Mouse (Mus musculus): ENCODE data around the gene Glycam1. TPM values are rescaled to one million over a fixed set of nuclear protein-coding genes. Genes with fewer than 3 reads are reported as not detected.
"Not testable (repeated sequence)": the region's sequence is repeated elsewhere in the genome, so short reads cannot be mapped to it uniquely, and the experiment has no call there.

Glycam1 gene
- total RNA-seq (2017): not detected in 2 replicates

DNA sequence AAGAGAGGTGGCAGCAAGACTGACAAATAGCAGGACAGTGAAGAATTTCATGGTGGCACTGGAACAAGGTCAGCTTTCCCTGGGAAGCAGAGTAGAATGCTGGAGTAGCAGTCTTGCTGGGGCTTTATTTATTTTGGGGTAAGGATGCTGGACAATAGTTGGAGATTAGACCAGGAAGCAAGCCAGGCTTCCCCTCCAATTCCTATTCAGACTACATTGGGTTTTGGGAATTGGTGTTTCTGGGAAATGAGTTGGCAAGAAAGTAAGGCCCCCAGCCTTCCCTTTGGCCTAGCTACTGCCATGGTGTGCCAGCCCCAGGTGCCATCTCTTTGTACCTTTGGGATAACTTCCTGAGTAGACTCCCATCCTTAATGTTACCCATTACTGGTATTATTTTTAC is at the start of gene Glycam1:
Gene Glycam1, minus strand, starts transcription at position 101 of the 400 bp plus-strand sequence.
- ATAC-seq (replicated peaks in 1 of 2; ENCODE audit: insufficient read depth in 1 of 2, low FRiP score in 2 of 2, low TSS enrichment in 1 of 2, low read depth in 1 of 2, poor library complexity in 2 of 2, severe bottlenecking in 2 of 2): no peak

DNA sequence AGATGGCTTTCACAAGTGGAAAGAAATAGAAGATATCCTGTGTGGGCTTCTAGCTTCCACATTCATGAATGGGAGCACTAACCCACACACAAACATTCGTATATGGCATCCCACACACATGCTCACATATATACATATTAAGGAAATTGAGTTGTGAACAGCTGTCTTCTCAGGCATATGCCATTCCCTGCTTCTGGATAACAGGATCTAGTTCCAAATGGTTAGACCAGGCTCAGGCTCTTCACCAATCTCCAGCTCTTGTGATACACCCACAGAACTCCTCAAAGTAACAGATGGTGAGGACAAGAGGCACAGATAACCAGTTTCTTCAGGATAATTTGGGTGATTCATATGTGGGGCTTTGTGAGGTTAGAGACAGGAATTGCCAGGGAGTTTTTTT is 39.6 kb upstream of the Glycam1 start:
- ATAC-seq (replicated peaks in 1 of 2; ENCODE audit: insufficient read depth in 1 of 2, low FRiP score in 2 of 2, low TSS enrichment in 1 of 2, low read depth in 1 of 2, poor library complexity in 2 of 2, severe bottlenecking in 2 of 2): no peak

DNA sequence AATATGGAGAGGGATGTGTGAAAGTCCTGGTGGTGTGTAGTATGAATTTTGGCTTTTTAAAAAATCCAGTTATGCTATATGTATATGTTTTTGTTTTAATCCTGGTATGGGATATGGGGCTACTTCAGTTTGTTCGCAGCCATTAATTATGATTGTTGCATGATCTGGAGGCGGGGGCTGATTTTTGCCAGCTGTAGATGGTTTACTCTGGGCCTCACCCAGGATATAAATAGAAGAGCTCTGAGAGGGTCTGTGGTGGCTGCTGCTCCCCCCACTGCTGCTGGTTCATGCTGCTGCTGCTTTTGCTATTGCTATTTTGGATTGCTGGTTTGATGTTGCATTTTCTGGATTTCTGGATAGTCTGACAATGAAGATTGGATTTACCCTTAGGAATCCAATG is 25.9 kb upstream of the Glycam1 start:
- no peak for ATAC-seq (replicated peaks in 1 of 2; ENCODE audit: insufficient read depth in 1 of 2, low FRiP score in 2 of 2, low TSS enrichment in 1 of 2, low read depth in 1 of 2, poor library complexity in 2 of 2, severe bottlenecking in 2 of 2)

DNA sequence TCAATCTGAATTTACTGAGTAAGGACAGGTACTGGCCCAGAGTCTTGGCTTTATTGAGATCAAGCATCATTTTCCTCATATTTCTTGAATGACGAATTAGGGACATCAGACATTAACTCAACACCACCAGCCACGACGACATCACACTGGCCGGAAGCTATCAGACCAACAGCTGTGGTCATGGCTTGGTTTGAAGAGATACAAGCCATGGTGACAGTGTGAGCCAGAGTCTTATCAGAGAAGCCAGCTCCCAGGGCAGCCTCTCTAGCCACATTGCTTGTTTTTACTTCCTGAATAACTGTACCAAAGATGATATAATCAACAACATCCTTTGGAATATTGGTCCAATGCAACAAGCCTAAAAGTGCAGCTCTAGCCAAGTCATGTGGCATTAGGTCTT is 22.9 kb upstream of the Glycam1 start:
- not testable (repeated sequence) for ATAC-seq (replicated peaks in 1 of 2; ENCODE audit: insufficient read depth in 1 of 2, low FRiP score in 2 of 2, low TSS enrichment in 1 of 2, low read depth in 1 of 2, poor library complexity in 2 of 2, severe bottlenecking in 2 of 2)

DNA sequence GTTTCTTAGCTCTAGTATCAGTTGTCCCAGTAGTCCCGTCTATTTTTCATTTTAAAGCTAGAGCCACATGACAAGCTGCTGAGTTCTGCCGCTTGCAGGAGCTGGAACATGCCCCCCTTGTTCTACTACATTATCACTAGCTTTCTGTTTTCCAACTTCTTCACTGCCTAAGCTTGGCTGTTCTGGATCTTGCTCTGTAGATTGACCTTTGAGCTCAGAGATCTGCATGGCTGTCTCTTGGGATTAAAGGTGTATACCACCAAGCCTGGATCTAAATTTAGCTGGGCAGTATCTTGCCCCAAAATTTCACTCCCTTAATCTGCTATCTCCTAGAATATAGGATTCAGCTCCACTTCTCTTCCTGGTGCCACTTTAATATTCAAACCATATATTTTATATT is 21.0 kb upstream of the Glycam1 start:
- ATAC-seq (replicated peaks in 1 of 2; ENCODE audit: insufficient read depth in 1 of 2, low FRiP score in 2 of 2, low TSS enrichment in 1 of 2, low read depth in 1 of 2, poor library complexity in 2 of 2, severe bottlenecking in 2 of 2): no peak

DNA sequence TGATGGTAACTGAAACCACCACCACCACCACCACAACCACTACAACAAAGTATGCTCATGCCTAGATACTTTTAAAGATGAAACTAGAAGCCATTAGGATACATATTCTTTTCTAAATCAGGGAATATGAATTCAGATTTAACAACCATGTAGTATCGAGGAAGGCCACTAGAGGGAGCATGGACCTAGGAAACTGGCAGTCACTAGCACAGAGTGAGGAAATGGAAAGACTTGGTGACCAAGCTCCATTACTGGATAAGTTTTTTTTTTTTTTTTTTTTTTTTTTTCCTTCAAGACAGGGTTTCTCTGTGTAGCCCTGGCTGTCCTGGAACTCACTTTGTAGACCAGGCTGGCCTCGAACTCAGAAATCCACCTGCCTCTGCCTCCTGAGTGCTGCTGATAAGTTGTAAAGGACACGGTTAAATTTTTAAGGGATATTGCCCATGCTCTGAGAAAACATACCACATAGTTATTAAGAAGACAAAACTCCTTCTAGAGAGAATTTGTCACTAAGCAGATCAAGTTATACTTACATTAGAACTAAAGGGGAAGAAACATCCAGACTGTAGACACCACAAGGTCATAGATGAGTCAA is 12.7 kb downstream of the Glycam1 start:
- peak; percentile 62 to 75; a peak in 2 of 4 replicates for ATAC-seq (replicated peaks in 1 of 2; ENCODE audit: insufficient read depth in 1 of 2, low FRiP score in 2 of 2, low TSS enrichment in 1 of 2, low read depth in 1 of 2, poor library complexity in 2 of 2, severe bottlenecking in 2 of 2)

DNA sequence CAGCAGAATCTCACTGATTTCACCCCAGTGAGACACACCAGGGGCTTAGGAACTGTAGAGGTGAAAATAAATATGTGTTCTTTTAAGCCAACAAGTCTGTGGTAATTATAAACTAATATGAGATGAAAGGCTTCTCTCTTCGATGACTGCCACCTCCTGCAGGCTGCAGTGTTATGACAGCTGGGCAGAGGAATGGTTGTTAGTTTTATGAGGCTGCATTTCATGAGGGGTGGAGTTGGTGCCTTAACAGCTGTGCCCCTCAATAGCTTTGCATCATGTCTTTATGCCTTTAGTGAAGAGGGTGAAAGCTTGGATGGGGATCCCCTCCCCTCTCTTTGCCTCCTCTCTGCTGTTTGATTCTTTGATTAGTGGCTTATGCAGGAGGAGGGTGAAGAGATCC is 13.8 kb downstream of the Glycam1 start:
- ATAC-seq (replicated peaks in 1 of 2; ENCODE audit: insufficient read depth in 1 of 2, low FRiP score in 2 of 2, low TSS enrichment in 1 of 2, low read depth in 1 of 2, poor library complexity in 2 of 2, severe bottlenecking in 2 of 2): no peak

DNA sequence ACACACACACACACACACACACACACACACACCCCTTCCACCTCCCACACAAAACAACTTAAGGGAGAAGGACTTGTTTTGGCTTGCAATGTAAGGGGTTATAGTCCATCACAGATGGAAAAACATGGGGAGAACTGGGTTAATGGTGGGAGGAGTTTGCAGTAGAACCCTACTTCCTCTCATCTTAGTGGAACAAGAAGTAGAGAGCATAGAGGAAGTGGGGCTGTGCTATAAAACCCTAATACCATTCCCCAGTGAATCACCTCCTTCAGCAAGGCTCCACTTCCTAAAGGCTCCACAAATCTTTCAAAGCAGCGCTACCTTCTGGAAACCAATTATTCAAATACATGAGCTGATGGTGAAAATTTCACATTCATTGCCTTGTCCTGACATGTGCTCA is 15.4 kb downstream of the Glycam1 start:
- ATAC-seq (replicated peaks in 1 of 2; ENCODE audit: insufficient read depth in 1 of 2, low FRiP score in 2 of 2, low TSS enrichment in 1 of 2, low read depth in 1 of 2, poor library complexity in 2 of 2, severe bottlenecking in 2 of 2): 0 out of 4 replicates have a peak, but pooled peaks of 1 of the 2 experiments have one; percentile 32

DNA sequence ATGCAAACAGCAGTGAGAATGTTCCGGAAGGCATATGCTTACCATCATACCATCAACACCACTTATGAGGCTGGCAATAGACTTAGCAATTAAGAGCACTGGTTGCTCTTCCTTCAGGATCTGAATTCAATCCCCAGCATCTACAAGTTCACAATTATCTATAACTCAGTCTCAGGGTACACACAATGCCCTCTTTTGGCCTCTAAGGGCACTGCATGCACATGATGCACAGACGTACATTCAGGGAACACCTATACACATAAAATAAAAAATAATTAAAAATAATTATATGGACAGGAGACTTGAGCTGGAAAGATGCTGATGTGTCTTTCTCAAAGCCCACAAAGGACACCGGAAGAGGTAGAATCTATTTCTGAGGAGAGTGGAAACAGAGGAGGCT is 16.9 kb downstream of the Glycam1 start:
- no peak for ATAC-seq (replicated peaks in 1 of 2; ENCODE audit: insufficient read depth in 1 of 2, low FRiP score in 2 of 2, low TSS enrichment in 1 of 2, low read depth in 1 of 2, poor library complexity in 2 of 2, severe bottlenecking in 2 of 2)

DNA sequence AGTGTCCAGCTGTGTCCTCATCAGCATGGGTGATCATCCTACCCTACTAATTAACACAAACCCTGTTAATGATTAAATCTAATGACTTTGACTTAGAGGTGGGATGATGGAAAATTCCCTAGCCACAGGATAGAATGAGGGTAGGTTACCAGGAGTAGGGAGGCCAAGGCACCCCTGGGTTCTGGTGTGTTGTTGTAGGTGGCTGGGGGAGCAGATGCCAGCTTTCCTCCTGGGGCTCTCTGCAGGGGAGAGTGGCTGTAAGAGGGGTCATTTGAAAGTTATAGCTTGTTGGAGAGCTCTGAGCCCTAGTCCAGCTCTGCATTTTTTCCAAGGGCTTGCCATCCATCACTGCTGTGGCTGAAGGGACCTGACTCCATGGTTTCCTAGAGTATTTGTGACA is 22.4 kb downstream of the Glycam1 start:
- ATAC-seq (replicated peaks in 1 of 2; ENCODE audit: insufficient read depth in 1 of 2, low FRiP score in 2 of 2, low TSS enrichment in 1 of 2, low read depth in 1 of 2, poor library complexity in 2 of 2, severe bottlenecking in 2 of 2): no peak

DNA sequence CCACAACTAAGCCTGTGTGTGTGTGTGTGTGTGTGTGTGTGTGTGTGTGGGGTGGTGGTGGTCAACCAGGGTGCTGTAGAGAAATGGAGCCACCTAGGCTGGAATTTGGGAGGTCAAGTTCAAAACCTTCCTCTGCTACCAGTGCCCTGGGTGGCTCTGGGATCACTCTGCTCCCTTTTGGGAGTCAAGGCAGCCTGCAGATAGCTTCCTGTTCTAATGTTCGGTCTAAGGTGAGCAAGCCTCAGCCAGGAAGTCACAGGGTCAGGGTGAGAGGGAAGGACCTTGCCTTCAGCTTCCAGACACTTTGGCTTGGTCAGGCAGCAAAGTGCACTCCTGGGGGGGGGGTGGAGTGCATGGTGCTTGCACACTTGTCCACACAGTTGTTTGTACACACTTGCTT is 24.2 kb downstream of the Glycam1 start:
- no peak for ATAC-seq (replicated peaks in 1 of 2; ENCODE audit: insufficient read depth in 1 of 2, low FRiP score in 2 of 2, low TSS enrichment in 1 of 2, low read depth in 1 of 2, poor library complexity in 2 of 2, severe bottlenecking in 2 of 2)

DNA sequence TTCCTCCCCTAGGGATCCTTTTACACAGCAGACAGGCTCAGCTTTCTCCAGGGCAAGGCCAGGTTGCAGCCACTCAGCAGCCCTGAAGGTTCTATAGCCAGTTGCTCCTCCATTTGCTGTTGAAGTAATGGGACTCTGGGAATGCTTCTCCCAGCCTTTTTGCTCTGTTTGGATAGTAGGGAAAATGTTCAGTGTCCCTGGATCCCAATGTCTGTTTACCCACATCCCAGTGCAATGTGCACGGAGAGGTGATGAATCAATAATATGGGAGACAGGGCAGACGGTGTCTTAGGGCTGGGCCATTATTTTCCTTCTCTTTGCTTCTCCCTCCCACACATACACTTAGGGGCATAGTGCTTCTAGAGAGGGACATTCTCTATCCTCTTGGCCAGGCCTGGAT is 25.6 kb downstream of the Glycam1 start:
- ATAC-seq (replicated peaks in 1 of 2; ENCODE audit: insufficient read depth in 1 of 2, low FRiP score in 2 of 2, low TSS enrichment in 1 of 2, low read depth in 1 of 2, poor library complexity in 2 of 2, severe bottlenecking in 2 of 2): no peak

DNA sequence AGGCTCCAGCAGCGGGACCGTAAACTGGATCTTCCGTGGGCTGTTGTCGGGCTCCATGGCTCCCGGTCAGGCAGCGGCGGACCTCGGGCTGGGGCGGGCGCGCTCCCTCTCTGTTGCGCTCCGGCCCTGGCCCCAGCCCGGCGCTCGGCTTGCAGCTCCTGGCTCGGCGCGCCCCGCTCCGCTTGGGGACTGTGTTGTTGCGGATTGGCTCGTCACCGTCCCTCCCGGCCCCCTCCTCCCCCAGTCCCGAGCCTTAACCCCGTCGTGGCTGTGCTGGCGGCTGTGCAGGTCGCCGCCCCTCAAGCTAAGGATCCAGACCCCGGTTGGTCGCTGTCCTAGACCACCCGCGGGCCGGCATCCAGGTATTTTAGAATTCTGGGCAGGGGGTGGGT is 27.1 kb downstream of the Glycam1 start, which contains the start of gene Ppp1r1a:
Gene Ppp1r1a, minus strand, starts transcription at position 182 of the 392 bp plus-strand sequence.
- ATAC-seq (replicated peaks in 1 of 2; ENCODE audit: insufficient read depth in 1 of 2, low FRiP score in 2 of 2, low TSS enrichment in 1 of 2, low read depth in 1 of 2, poor library complexity in 2 of 2, severe bottlenecking in 2 of 2): peak in 1 of 2 experiments; percentile 21; a peak in 1 of 4 replicates

DNA sequence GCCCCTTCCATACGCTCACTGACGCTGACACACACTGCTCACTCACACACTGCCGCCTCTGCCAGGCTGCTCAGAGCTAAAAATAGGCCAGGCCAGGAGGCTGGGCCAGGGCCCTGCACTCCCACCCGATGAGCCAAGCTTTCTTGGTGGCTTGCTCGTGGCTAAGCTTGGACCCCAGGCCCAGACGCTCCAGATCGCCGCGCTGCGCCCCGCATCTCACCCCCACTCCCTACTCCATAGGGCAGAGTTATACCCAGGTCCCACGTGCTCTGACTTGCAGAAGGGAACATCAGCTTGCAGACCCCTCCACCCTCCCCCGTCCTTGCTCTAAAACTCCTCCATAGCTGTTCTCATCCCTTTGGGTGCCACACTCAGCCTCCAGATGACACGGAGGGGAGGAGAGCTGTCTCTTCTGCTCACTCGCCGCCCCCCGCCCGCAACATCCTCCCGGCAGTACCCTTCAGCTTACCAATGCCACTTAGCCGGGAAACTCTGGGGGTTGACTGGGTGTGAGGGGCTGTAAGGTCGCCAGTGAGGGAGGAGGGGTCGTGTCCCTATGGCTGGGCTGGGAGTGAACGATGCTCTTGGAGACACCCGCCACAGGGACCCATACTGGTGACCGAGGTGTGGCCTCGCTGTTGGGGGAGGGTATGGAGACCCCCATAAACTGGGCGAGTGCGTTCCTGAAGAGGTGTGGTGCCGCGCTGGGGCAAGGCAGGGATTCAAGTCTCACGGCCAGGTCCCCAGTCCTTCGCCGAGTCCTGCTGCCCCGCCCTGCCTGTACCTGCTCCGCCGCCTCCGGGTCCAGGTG is 27.7 kb downstream of the Glycam1 start:
- no peak for ATAC-seq (replicated peaks in 1 of 2; ENCODE audit: insufficient read depth in 1 of 2, low FRiP score in 2 of 2, low TSS enrichment in 1 of 2, low read depth in 1 of 2, poor library complexity in 2 of 2, severe bottlenecking in 2 of 2)

DNA sequence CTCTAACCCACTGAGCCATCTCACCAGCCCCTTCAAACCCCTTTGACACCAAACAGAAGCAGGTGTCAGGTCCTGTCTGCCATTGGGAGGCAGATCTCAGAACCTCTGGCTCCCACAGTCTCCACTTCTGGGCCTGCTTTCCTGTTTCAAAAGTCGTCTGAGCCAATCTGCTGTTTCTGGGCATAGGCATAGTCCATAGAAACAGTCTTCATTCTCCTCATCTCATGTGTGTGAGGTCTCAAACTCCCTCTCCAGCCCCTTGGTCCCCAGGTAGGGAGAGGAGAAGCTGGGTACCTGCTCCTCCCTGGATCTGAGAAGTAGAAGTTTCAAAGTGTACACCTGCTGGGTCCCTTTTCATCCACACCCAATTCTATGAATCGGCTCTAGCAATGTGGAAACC is 28.4 kb downstream of the Glycam1 start:
- ATAC-seq (replicated peaks in 1 of 2; ENCODE audit: insufficient read depth in 1 of 2, low FRiP score in 2 of 2, low TSS enrichment in 1 of 2, low read depth in 1 of 2, poor library complexity in 2 of 2, severe bottlenecking in 2 of 2): no peak

DNA sequence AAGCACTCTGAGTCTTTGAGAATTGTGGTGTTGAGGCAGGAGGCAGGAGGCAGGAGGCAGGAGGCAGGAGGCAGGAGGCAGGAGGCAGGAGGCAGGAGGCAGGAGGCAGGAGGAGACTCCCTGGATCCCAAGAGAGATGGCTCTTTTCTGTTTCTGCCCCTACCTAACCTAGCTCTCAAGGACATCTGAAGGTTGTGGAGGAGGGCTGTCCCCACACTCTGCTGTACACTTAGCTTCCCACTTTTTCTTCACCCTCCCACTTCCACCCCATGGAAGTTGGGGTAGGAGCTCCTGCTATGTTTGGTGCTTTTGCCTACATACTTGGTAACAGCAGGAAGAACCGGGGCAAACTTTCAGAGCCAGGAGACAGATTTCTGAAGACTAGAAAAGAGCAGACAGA is 29.1 kb downstream of the Glycam1 start:
- no peak for ATAC-seq (replicated peaks in 1 of 2; ENCODE audit: insufficient read depth in 1 of 2, low FRiP score in 2 of 2, low TSS enrichment in 1 of 2, low read depth in 1 of 2, poor library complexity in 2 of 2, severe bottlenecking in 2 of 2)

DNA sequence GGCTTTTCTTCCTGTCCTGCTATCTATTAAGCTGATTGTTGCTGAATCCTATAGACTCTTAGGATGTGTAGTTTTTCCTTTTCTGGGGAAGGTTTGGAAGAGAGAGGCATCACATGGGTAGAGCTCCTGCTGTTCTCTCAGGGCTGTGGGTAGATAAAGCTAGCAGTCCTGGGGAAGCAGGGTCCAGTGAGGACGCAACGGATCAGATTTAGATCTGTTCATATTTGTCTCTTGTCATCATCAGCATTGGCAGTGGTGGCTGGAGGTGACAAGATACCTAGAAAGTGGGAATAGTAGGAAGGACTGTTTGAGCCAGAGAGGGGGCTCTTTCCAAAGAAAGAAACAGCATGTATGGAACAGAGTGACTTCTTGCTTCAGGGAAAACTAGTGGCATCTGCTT is 29.9 kb downstream of the Glycam1 start:
- ATAC-seq (replicated peaks in 1 of 2; ENCODE audit: insufficient read depth in 1 of 2, low FRiP score in 2 of 2, low TSS enrichment in 1 of 2, low read depth in 1 of 2, poor library complexity in 2 of 2, severe bottlenecking in 2 of 2): no peak

DNA sequence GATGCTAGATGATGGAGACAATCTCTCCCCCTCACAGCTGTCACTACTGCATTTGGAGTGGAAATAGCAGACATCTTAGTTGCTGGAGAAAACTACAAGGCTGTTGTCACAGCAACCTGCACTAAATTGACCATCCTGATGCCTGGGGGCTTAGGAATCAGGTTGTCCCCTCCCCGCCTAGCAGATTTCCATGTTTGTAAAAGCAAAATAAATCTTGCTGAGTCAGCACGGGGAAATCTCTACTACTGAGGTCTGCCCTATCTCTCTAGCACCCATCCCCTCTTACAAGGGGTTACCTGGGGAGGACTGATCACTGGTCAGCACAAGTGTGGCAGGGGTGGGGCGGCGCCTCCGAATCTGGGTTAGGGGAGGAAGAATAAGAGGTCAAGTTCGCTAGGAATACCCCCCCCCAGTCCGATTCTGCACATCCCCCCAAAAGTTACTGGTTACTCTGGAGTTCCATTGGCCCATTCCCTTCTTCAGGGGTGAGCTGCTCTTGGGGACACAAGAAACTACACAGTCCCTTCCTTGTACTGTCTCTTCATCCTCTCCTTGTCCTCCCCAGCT is 30.7 kb downstream of the Glycam1 start:
- no peak for ATAC-seq (replicated peaks in 1 of 2; ENCODE audit: insufficient read depth in 1 of 2, low FRiP score in 2 of 2, low TSS enrichment in 1 of 2, low read depth in 1 of 2, poor library complexity in 2 of 2, severe bottlenecking in 2 of 2)

All from hematopoietic stem cell, adult 5-6 weeks (primary cell).